Mouse (Mus musculus) cerebellum, postnatal 36 days (tissue): ENCODE results near the gene Tnrc18.
"Not testable (repeated sequence)": the region's sequence is repeated elsewhere in the genome, so short reads cannot be mapped to it uniquely, and the experiment has no call there.

Experiments
- DNase-seq, 2 experiments: peaks; one replicate each; pipeline ENCODE4 v3.0.0; 2021 to 2022; ENCODE audit warnings: mixed read lengths in 2 of 2

Tnrc18 gene

DNA sequence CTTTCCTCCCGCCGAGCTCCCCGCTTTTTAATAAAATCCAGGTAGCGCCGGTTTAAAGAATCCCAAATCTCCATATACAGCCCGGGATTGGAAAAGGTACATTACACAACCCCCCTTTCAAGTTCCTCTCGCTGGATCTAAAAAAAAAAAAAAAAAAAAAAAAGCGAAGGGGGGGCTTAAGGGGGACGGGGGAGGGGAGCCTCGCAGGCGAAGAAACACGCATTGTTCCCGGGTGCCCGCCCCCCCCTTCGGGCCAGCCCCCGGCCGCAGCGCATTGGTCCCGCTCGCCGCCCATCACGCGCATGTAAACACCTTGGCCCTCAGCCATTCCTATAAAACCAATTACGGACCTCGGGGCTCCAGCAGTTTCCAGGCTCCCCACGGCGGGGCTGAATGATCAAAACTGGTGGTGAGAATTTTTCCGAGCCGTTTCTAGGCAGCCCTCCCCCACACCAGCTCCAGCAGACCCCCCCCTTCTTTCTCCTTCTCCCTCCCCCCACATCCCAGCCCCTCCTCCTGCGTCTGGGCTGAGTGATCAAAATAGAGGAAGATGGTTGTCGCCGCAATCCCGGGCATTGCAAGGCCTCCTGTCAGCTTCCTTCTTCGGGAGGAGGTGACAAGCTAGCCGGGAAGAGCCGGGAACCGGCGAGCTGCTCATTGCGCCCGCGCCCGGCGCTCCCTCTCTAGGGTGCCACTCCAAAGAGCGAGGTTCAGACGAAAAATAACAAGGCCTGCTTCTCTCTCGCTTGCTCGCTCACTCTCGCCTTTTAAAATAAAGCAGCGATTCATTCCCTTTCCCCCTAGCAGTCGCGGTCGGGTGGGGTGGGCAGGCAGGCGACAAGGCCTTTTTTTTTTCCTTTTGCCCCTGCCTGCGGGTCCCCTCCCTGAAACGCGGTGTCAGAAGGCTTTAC, at the start of gene Tnrc18:
Tnrc18 (minus strand) TSS at position 139 of the 911 bp plus-strand sequence.
- peak; percentile 100 for DNase-seq

DNA sequence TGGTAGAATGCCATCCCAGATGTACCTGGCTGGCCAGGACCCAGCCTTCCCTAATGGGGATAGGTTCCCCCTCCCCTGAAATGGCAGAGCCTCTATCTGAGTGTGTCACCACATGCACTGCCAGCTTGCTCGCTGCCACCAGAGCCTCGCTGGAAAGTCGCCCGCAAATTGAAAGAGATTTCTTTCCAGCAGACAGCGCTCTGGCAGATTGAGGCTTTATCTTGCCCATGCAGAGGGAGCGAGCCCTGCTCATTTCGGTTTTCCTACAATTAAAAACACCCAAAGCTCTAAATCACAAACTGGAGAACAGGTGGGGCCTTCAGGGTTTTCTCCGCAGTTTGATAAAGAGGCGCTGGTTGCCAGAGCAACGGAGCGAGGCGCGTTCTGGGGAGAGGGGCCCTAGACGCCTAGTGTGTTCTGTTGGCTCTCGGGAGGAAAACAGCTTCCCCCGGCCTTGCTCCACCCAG, 40.3 kb upstream of the Tnrc18 start:
- DNase-seq: peak; percentile 64 to 65

DNA sequence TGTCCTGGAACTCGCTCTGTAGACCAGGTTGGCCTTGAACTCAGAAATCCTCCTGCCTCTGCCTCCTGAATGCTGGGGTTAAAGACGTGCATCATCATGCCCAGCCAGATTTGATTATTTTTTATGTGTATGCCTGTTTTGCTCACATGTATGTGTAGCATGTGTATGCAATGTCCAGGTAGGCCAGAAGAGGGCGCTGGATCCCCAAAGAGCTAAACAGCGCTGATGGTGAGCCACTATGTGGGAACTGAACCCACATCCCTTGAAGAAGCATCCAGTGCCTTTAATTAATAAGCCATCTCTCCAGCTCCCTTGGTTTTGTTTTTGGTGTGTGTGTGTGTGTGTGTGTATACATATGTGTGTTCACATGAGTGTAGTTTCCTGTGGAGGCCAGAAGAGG, 38.9 kb upstream of the Tnrc18 start:
- no peak for DNase-seq

DNA sequence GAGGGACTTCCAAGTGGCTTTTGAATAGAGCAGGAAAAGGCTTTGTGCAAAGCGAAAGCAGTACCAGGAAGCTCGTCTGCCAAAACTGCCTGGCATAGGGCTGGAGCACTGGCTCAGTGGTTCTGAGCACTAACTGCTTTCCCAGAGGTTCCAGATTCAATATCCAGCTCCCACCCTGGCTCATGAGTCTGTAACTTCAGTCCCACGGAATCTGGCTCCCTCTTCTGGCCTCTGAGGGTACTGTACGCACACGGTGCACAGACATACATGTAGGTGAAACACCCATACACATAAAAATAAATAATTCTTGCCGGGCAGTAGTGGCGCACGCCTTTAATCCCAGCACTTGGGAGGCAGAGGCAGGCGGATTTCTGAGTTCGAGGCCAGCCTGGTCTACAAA, 37.4 kb upstream of the Tnrc18 start:
- peak; percentile 35 to 38 for DNase-seq

DNA sequence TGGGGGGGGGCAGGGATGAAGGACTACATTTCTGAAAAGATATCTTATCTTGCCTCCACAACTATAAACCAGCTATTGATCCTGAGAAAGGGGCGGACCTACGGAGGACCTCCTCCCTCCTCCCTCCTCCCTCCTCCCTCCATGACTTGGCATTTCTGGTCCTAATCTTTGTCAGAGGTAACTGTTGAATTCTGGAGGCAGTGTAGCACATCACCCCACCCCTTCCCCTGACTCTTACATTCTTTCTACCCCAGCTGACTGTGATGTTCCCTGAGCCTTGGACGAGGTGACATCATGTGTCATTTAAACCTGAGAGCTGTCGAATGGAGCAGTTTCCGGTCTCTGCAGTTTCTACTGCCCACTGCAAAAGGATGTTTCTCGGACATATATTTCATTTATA, 36.1 kb upstream of the Tnrc18 start:
- DNase-seq: no peak

DNA sequence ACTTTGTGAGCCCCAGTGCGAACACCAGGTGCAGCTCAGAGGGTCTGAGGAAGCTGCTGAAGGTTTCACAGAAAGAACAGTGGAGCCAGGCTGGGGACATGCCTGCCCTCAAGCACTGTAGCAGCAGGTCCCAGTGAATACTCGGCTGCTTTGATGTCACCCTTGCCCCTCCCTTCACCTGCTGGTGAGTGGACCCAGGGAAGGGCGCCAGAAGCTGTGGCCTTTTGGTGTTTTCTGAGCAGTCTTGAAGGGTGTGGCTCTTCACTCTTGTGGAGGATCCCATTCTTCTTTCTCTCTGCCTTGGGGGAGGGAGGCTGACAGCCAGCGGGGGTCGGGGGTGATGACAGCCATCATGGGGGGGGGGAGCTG, 34.2 kb upstream of the Tnrc18 start:
- DNase-seq: no peak

DNA sequence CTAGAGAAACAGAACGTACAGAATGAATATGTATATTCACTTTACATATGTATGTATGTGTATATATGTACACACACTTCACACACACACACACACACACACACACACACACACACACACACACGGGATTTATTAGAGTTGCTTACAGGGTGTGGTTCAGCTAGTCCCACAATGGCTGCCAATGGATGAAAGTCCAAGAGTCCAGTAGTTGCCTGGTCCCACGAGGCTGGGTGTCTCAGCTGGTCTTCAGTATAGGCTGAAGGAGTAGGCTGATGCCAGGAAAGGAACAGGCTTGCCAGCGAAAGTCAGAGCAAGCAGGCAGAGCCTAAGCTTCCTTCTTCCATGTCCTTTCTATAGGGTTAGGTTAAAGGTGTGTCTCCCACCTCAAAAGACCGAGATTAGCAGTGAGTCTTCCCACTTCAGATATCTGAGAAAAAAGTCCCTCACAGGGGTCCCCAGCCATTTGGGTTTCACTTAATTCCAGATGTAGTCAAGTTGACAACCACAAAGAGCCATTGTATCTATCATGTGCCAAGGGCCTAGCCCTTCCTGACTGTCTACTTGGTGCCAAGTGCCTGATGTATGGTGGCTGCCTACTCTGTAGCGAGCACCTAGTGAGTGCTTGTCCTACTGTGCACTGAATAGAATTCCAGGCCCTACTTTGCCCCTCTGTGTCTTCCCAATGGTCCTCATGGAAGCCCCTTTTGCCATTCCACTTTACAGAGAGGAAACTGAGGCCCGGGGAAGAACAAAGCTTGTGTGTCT, 33.6 kb upstream of the Tnrc18 start:
- DNase-seq: no peak

DNA sequence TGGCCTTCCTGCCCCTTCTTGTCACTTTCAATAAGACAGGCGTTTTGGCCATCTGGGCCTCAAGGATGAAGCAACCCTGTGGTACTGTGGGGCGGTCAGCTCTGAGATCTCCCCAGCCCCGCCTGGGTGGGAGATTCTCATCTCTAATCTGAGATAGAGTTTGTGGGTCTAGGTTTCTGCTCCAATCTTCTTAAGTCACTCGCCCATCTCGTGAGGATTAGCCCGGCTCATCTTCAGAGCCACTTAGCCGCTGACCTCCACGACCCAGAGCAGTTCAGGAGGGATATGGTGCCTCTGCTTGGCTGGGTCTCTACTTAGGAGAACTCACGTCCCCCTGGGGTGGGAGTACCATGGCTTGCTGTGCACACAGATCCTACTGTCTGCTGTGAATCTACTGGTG, 33.0 kb upstream of the Tnrc18 start:
- no peak for DNase-seq

DNA sequence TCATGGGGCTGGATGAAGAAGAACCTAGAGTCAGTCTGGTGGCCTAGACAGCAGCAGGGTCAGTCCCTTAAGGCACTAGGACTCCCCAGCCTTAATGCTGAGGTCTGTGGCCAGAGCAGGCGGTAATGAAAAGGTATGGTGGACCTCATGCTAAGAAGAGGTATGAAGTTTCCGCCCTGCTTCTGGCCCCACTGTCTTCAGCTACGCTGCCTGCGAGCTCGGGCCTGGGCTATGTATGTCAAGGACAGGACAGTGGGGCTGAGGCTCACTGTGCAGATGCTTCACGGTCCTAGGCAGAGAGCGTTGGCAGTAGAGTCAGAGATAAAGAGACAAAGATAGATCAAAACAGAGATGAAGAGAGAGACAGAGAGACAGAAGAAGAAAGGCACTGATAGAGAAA, 31.4 kb upstream of the Tnrc18 start:
- DNase-seq: no peak

DNA sequence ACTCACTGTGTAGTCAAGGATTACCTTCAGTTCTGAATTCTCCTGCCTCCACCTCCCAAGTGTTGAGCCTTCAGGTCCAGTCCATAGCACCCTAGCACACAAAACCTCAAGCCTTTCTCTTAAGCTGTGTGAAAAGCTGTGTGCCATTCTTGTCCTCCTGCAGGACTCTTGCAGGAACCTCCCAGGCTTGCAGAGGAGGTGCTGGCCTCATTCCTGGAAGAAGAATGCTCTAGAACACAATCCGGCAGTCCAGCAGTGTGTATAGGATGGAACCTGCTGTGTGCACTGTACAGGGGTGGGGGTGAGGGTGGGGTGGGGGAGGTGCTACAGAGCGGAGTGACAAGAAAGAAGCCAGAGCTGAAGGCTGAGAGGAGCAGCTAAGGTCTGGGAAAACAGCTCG, 30.7 kb upstream of the Tnrc18 start:
- no peak for DNase-seq

DNA sequence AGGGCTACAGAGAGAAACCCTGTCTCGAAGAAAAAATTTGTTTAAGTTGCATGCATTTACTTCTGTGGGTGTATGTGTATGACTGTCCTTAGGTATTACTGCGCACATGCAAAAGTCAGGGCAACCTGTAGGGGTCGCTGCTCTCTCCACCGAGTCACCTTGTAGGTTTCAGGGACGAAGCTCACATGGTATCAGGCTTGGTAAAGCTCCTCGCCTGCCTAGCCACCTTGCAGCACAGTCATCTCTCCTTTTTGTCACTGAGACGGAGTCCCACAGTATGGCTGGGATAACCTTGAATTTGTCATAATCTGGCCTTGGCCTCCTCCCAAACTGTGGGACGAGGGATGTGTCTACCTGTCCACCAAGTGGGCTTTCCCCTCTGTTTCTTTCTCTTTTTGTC, 27.0 kb upstream of the Tnrc18 start:
- DNase-seq: peak; percentile 13 to 37

DNA sequence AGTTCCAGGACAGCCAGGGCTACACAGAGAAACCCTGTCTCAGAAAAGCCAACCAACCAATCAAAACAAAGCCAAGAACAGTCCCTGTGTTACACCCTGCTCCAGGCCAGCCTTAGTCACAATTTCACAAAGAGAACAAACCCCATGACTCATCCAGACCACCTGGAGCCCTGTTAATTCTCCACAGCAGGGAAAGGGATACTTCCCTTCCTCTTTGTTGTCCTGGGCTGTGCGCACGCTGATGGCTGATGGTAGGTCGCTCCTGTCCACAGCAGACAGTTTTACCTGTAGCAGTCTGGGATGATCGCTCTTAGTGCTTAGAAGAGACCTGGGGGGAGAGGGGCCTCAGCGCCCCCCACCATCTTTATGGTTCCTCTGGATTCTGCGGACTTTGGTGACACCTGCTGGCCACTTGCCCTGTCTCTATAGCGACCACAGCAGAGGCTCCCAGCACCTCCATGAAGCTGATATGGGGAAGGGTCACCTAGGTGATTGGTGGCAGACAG, 24.7 kb upstream of the Tnrc18 start:
- peak; percentile 40 to 46 for DNase-seq

DNA sequence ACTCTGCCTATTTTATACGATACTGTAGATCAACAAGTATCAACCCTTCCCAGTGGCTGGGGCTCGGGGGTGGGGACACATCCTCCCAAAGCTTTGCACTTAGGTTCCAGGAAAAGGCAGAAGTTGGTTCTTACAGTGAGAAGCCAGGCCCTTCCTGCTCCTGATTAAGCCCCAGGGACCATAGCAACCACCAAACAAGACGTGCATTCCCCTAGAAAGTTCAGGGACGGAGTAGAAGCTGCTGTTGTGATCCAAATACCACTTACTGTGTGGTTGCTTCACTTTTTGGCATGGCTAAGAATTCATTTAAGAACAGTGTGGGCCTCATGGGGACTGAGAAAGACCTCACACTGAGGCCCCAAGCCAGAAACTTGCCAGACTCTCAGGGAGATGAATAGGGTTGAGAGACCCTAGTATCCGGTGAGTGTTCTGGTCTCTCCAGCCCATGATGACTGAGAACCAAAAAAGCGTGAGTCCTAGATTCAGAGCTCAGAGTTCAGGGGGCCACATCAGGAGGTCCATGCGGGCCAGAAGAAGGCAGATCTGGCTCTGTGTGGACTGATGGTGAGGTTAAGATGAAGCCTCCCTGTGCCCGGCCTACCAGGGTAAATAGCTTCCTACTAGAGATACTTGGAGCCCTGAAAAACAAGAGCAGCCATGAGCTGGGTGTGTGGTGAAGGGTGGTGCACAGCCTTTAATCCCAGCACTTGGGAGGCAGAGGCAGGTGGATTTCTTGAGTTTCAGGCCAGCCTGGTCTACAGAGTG, 24.1 kb upstream of the Tnrc18 start:
- no peak for DNase-seq

DNA sequence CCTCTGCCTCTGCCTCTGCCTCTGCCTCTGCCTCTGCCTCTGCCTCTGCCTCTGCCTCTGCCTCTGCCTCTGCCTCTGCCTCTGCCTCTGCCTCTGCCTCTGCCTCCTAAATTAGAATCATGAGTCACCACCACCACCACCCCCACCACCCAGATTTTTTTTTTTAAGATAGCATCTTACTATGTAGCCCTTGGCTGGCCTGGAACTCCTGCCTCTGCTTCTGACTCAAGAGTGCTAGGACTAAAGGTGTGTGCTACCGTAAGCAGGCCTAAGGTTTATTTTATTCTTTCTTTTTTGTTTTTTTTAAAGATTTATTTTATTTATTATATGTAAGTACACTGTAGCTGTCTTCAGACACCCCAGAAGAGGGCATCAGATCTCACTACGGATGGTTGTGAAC, 20.0 kb upstream of the Tnrc18 start:
- DNase-seq: not testable (repeated sequence)

DNA sequence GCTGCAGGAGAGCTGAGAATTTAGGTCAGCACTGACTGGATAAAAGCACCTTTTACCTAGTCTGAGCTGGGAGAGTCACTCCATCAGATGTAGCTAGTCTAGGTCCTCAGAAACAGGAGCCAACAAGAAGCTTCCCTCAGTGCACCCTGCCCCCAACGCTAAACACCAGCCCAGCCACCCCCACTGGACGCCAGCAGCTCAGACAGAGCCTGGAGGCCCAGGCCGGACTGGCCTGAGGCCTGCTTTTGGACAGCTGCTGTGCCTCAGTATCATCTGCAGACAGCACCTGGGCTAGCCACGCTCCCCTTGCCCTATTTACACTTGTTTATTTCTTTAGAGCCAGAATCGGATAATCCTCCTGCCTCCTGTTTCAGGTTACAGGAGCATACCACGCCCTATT, 19.4 kb upstream of the Tnrc18 start:
- no peak for DNase-seq

DNA sequence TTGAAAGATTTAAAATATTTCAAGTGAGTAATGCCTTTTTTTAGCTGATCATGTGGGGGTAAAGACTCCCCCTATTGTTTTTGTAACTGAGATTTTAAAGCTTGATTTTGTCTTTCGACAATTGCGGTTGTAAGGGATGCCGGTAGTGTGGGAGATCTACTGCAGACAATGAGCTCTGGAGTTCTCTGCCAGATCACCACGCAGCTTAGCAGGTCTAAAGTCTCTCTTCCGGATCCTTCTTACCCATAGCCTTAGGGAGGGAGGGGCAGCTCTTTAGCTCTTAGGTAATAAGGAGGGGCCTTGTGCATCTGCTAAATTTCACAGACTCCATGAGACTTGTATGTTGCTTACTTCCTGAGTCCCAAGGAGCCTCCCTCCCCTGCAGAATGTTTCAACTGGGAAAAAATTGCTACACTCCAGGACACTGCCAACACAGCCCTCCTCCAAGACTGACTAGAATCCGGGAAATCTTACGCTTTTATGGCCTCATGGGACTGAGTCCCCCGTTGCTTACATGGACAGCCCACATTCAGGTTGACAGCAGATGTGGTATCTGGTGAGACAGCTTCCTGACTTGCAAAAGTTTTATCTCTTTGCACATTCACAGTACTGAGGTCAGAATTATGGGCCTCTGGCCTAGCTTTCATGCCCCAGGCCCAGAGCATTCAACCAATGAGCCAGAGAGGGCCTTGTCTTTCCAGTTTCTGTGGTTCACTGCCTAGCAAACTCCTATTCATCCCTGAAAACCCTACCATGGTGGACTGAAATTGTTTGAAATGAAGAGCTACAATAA, 16.4 kb upstream of the Tnrc18 start:
- no peak for DNase-seq

DNA sequence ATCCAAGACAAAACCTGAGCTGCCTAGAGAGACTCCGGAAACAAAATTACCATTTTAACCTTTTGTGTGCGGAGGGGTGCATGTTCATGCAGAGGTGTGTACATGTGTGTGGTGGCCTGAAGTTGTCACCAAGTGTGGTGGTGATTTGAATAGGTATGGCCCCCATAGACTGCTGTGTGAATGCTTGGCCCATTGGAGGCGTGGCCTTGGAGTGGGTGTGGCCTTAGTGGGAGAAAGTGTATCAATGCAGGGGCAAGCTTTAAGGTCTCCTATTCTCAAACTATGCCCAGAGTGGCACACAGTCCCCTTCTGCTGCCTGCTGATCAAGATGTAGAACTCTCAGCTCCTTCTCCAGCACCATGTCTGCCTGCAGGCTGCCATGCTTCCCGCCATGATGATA, 8.7 kb upstream of the Tnrc18 start:
- DNase-seq: no peak

DNA sequence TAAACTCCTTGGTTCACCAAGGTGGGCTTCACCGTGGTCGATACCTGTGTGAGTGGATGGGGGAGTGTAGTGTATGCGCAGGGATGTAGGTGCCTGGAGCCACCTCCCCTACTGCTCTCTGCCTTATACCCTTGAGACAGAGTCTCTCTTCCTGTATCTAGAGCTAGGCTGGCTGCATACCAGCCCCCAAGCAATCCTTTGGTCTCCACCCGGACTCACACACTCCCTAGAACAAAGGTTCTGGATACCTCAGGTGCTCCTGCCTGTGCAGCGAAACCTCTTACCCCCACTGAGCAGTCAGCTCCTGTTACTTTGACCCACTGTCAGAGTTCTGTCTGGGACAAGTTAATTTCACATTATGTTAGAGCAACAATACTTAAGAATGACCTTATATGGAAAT, 8.2 kb upstream of the Tnrc18 start:
- DNase-seq: no peak

DNA sequence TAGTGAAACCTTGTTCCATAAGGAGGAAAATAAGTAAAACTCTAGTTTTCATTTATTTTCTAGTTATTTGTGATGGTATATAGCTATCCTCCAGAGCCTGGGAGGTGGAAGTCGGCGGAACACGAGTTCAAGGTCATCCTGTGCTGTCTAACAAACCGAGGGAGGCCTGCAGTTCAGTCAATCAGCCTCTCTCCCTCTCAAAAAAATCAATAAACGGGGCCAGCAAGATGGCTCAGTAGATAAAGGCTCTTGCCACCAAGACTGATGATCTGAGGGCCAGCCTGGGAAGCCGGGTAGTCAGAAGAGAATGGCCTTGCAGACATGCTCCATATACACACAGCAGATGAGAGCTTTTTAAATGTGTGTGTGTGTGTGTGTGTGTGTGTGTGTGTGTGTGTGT, 6.6 kb upstream of the Tnrc18 start:
- no peak for DNase-seq

DNA sequence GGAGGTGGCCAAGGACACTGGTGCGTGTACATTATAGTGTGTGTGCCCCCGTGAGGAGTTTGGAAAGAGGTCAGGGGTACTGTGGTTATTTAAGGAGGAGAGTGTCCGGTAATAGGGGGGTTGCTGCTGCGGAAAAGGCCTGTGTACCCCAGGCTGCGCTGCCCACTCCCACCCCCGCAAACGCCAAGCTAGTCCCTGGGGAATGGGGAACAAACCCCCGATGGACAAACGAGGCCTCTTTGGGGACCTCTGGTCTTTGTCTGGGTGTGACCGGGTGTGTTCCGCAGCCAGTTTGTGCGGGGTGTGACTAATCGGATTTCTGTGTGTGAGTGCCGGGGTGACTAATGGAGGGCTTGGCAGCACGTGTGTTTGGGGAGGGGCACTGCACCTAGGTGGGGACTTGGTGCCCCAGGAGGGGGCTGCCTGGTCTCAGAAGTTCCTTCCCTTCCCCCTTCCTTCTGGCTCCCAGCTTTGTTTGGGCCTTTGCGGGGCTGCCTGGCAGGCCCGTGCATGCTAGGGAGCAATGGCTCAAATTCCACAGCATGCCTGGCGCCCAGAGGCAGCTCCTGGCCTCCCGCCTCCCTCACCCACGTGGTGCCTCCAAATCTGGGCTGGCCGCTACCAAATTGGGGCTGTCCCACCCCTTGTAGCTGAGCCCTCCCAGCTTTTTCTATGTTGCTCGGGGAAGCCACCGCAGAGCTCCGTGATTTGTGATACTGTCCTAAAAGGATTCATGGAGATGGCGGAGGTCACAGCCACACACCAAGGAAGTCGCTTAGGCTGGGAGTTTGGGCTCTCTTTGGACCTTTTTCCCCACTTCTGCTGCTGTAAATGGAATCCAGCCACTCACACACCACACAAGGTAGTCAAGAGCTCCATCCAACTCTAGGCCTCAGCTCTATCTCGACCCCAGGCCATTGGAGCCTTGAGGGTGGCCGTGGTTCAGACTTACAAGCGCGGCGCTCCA, 5.9 kb upstream of the Tnrc18 start:
- DNase-seq: peak; percentile 80 to 82
